Mouse (Mus musculus): ENCODE data around the gene Serpina3b. TPM values are rescaled to one million over a fixed set of nuclear protein-coding genes. Genes with fewer than 3 reads are reported as not detected.
"Not testable (repeated sequence)": the region's sequence is repeated elsewhere in the genome, so short reads cannot be mapped to it uniquely, and the experiment has no call there.

Serpina3b gene
- polyA plus RNA-seq (2014; fragmentation: Nextera tagmentation; extraction: Ambion mirVana) = 0.19 TPM in 1 of 2 replicates, not detected in the other

- no peaks in the 10 kb centered on the region for H3K27me3 ChIP-seq (ENCODE audit: control insufficient read depth, insufficient read depth, low read length)
- H3K9me3 ChIP-seq (ENCODE audit: control insufficient read depth, low read length) = no peaks in the 10 kb centered on the region
- no peak within 1 kb of the TSS for H3K9ac ChIP-seq (ENCODE audit: low read length)
- WGBS = 75% methylated on average over 5 of the region's 5 CpGs
- no peaks in the 10 kb centered on the region for H3K36me3 ChIP-seq (ENCODE audit: control insufficient read depth, insufficient read depth, low read length)
- no peak for ATAC-seq (ENCODE audit: insufficient number of reproducible peaks, insufficient read depth, low FRiP score, low read depth)
- H3K27ac ChIP-seq (replicated peaks in 1 of 2; ENCODE audit: control insufficient read depth in 1 of 2, insufficient read depth in 1 of 2, low read depth in 2 of 2, low read length in 2 of 2) = no peak within 1 kb of the TSS
- no peak within 1 kb of the TSS for H3K4me3 ChIP-seq (ENCODE audit: control insufficient read depth in 1 of 2, insufficient read depth in 1 of 2, low read depth in 1 of 2, low read length in 2 of 2)
- H3K4me2 ChIP-seq (ENCODE audit: low read length) = no peak within 1 kb of the TSS
- H3K4me1 ChIP-seq (ENCODE audit: control insufficient read depth in 2 of 2, insufficient read depth in 2 of 2, low read length in 2 of 2) = peaks cover 3 to 9% of the 10 kb centered on the region in 2 experiments; a peak in 2 of 4 replicates
These were observed at the start of gene Serpina3b for GRCm38 (mm10) chr12:104127696-104128095. Serpina3b (plus strand) TSS chr12:104127996.

GRCm38 (mm10) chr12:104090119-104090518 is 37.7 kb upstream of the Serpina3b start:
- no peaks in the 10 kb centered on the region for H3K36me3 ChIP-seq (ENCODE audit: control insufficient read depth, insufficient read depth, low read length)
- H3K4me3 ChIP-seq (ENCODE audit: control insufficient read depth in 1 of 2, insufficient read depth in 1 of 2, low read depth in 1 of 2, low read length in 2 of 2) = no peak overlapping the region
- H3K4me2 ChIP-seq (ENCODE audit: low read length) = no peak overlapping the region
- WGBS = 69% methylated on average over 2 of the region's 2 CpGs
- H3K9ac ChIP-seq (ENCODE audit: low read length) = no peak overlapping the region
- no peaks in the 10 kb centered on the region for H3K9me3 ChIP-seq (ENCODE audit: control insufficient read depth, low read length)
- no peaks in the 10 kb centered on the region for H3K4me1 ChIP-seq (ENCODE audit: control insufficient read depth in 2 of 2, insufficient read depth in 2 of 2, low read length in 2 of 2)
- H3K27me3 ChIP-seq (ENCODE audit: control insufficient read depth, insufficient read depth, low read length) = no peaks in the 10 kb centered on the region
- no peak for ATAC-seq (ENCODE audit: insufficient number of reproducible peaks, insufficient read depth, low FRiP score, low read depth)
- no peak overlapping the region for H3K27ac ChIP-seq (replicated peaks in 1 of 2; ENCODE audit: control insufficient read depth in 1 of 2, insufficient read depth in 1 of 2, low read depth in 2 of 2, low read length in 2 of 2)

- WGBS = 70% methylated on average over 1 of the region's 1 CpGs
- H3K4me2 ChIP-seq (ENCODE audit: low read length) = no peak overlapping the region
- H3K9ac ChIP-seq (ENCODE audit: low read length) = no peak overlapping the region
- H3K4me3 ChIP-seq (ENCODE audit: control insufficient read depth in 1 of 2, insufficient read depth in 1 of 2, low read depth in 1 of 2, low read length in 2 of 2) = no peak overlapping the region
- H3K9me3 ChIP-seq (ENCODE audit: control insufficient read depth, low read length) = no peaks in the 10 kb centered on the region
- ATAC-seq (ENCODE audit: insufficient number of reproducible peaks, insufficient read depth, low FRiP score, low read depth) = no peak
- no peaks in the 10 kb centered on the region for H3K27me3 ChIP-seq (ENCODE audit: control insufficient read depth, insufficient read depth, low read length)
- H3K27ac ChIP-seq (replicated peaks in 1 of 2; ENCODE audit: control insufficient read depth in 1 of 2, insufficient read depth in 1 of 2, low read depth in 2 of 2, low read length in 2 of 2) = no peak overlapping the region
- no peaks in the 10 kb centered on the region for H3K36me3 ChIP-seq (ENCODE audit: control insufficient read depth, insufficient read depth, low read length)
- H3K4me1 ChIP-seq (ENCODE audit: control insufficient read depth in 2 of 2, insufficient read depth in 2 of 2, low read length in 2 of 2) = no peaks in the 10 kb centered on the region
These were observed 36.5 kb upstream of the Serpina3b start for GRCm38 (mm10) chr12:104091303-104091702.

GRCm38 (mm10) chr12:104100768-104101167 is 27.0 kb upstream of the Serpina3b start, which contains the start of gene Serpina5:
Serpina5 (plus strand) TSS chr12:104101113.
- no peaks in the 10 kb centered on the region for H3K4me1 ChIP-seq (ENCODE audit: control insufficient read depth in 2 of 2, insufficient read depth in 2 of 2, low read length in 2 of 2)
- H3K4me2 ChIP-seq (ENCODE audit: low read length) = no peak within 1 kb of the TSS
- ATAC-seq (ENCODE audit: insufficient number of reproducible peaks, insufficient read depth, low FRiP score, low read depth) = no peak
- no peak within 1 kb of the TSS for H3K9ac ChIP-seq (ENCODE audit: low read length)
- H3K27me3 ChIP-seq (ENCODE audit: control insufficient read depth, insufficient read depth, low read length) = no peaks in the 10 kb centered on the region
- H3K4me3 ChIP-seq (ENCODE audit: control insufficient read depth in 1 of 2, insufficient read depth in 1 of 2, low read depth in 1 of 2, low read length in 2 of 2) = no peak within 1 kb of the TSS
- H3K27ac ChIP-seq (replicated peaks in 1 of 2; ENCODE audit: control insufficient read depth in 1 of 2, insufficient read depth in 1 of 2, low read depth in 2 of 2, low read length in 2 of 2) = no peak within 1 kb of the TSS
- H3K36me3 ChIP-seq (ENCODE audit: control insufficient read depth, insufficient read depth, low read length) = no peaks in the 10 kb centered on the region
- WGBS = 71% methylated on average over 6 of the region's 6 CpGs
- H3K9me3 ChIP-seq (ENCODE audit: control insufficient read depth, low read length) = no peaks in the 10 kb centered on the region

- no peaks in the 10 kb centered on the region for H3K4me1 ChIP-seq (ENCODE audit: control insufficient read depth in 2 of 2, insufficient read depth in 2 of 2, low read length in 2 of 2)
- no peaks in the 10 kb centered on the region for H3K9me3 ChIP-seq (ENCODE audit: control insufficient read depth, low read length)
- no peaks in the 10 kb centered on the region for H3K36me3 ChIP-seq (ENCODE audit: control insufficient read depth, insufficient read depth, low read length)
- no peak overlapping the region for H3K27ac ChIP-seq (replicated peaks in 1 of 2; ENCODE audit: control insufficient read depth in 1 of 2, insufficient read depth in 1 of 2, low read depth in 2 of 2, low read length in 2 of 2)
- H3K27me3 ChIP-seq (ENCODE audit: control insufficient read depth, insufficient read depth, low read length) = no peaks in the 10 kb centered on the region
- no peak overlapping the region for H3K4me3 ChIP-seq (ENCODE audit: control insufficient read depth in 1 of 2, insufficient read depth in 1 of 2, low read depth in 1 of 2, low read length in 2 of 2)
- no peak for ATAC-seq (ENCODE audit: insufficient number of reproducible peaks, insufficient read depth, low FRiP score, low read depth)
- H3K4me2 ChIP-seq (ENCODE audit: low read length) = no peak overlapping the region
- H3K9ac ChIP-seq (ENCODE audit: low read length) = no peak overlapping the region
These were observed 21.9 kb upstream of the Serpina3b start for GRCm38 (mm10) chr12:104105847-104106246.

GRCm38 (mm10) chr12:104106919-104107318 is 20.9 kb upstream of the Serpina3b start:
- H3K4me2 ChIP-seq (ENCODE audit: low read length) = no peak overlapping the region

GRCm38 (mm10) chr12:104108507-104108906 is 19.3 kb upstream of the Serpina3b start:
- ATAC-seq (ENCODE audit: insufficient number of reproducible peaks, insufficient read depth, low FRiP score, low read depth) = no peak
- WGBS = 66% methylated on average over 2 of the region's 2 CpGs
- H3K36me3 ChIP-seq (ENCODE audit: control insufficient read depth, insufficient read depth, low read length) = no peaks in the 10 kb centered on the region
- H3K4me2 ChIP-seq (ENCODE audit: low read length) = no peak overlapping the region
- no peaks in the 10 kb centered on the region for H3K9me3 ChIP-seq (ENCODE audit: control insufficient read depth, low read length)
- H3K9ac ChIP-seq (ENCODE audit: low read length) = no peak overlapping the region
- no peaks in the 10 kb centered on the region for H3K4me1 ChIP-seq (ENCODE audit: control insufficient read depth in 2 of 2, insufficient read depth in 2 of 2, low read length in 2 of 2)
- no peak overlapping the region for H3K4me3 ChIP-seq (ENCODE audit: control insufficient read depth in 1 of 2, insufficient read depth in 1 of 2, low read depth in 1 of 2, low read length in 2 of 2)
- H3K27ac ChIP-seq (replicated peaks in 1 of 2; ENCODE audit: control insufficient read depth in 1 of 2, insufficient read depth in 1 of 2, low read depth in 2 of 2, low read length in 2 of 2) = no peak overlapping the region
- H3K27me3 ChIP-seq (ENCODE audit: control insufficient read depth, insufficient read depth, low read length) = no peaks in the 10 kb centered on the region

More at GRCm38 (mm10) chr12:104106919-104107318, 20.9 kb upstream of the Serpina3b start:
- H3K27ac ChIP-seq (replicated peaks in 1 of 2; ENCODE audit: control insufficient read depth in 1 of 2, insufficient read depth in 1 of 2, low read depth in 2 of 2, low read length in 2 of 2) = no peak overlapping the region
- H3K27me3 ChIP-seq (ENCODE audit: control insufficient read depth, insufficient read depth, low read length) = no peaks in the 10 kb centered on the region
- ATAC-seq (ENCODE audit: insufficient number of reproducible peaks, insufficient read depth, low FRiP score, low read depth) = no peak
- no peaks in the 10 kb centered on the region for H3K4me1 ChIP-seq (ENCODE audit: control insufficient read depth in 2 of 2, insufficient read depth in 2 of 2, low read length in 2 of 2)
- no peaks in the 10 kb centered on the region for H3K9me3 ChIP-seq (ENCODE audit: control insufficient read depth, low read length)
- no peak overlapping the region for H3K4me3 ChIP-seq (ENCODE audit: control insufficient read depth in 1 of 2, insufficient read depth in 1 of 2, low read depth in 1 of 2, low read length in 2 of 2)
- no peaks in the 10 kb centered on the region for H3K36me3 ChIP-seq (ENCODE audit: control insufficient read depth, insufficient read depth, low read length)
- no peak overlapping the region for H3K9ac ChIP-seq (ENCODE audit: low read length)

GRCm38 (mm10) chr12:104112333-104112732 is 15.5 kb upstream of the Serpina3b start, which contains the start of gene Serpina3a:
Serpina3a (plus strand) TSS chr12:104112724.
- not testable (repeated sequence) for H3K27me3 ChIP-seq (ENCODE audit: control insufficient read depth, insufficient read depth, low read length); H3K4me3 ChIP-seq (ENCODE audit: control insufficient read depth in 1 of 2, insufficient read depth in 1 of 2, low read depth in 1 of 2, low read length in 2 of 2); H3K9me3 ChIP-seq (ENCODE audit: control insufficient read depth, low read length); H3K4me1 ChIP-seq (ENCODE audit: control insufficient read depth in 2 of 2, insufficient read depth in 2 of 2, low read length in 2 of 2); H3K27ac ChIP-seq (replicated peaks in 1 of 2; ENCODE audit: control insufficient read depth in 1 of 2, insufficient read depth in 1 of 2, low read depth in 2 of 2, low read length in 2 of 2); H3K36me3 ChIP-seq (ENCODE audit: control insufficient read depth, insufficient read depth, low read length); H3K9ac ChIP-seq (ENCODE audit: low read length); ATAC-seq (ENCODE audit: insufficient number of reproducible peaks, insufficient read depth, low FRiP score, low read depth); H3K4me2 ChIP-seq (ENCODE audit: low read length)
- 89% methylated on average over 10 of the region's 11 CpGs for WGBS

Data from heart, embryonic 14.5 days (tissue).